Mouse (Mus musculus): ENCODE data around the gene Eme1. TPM values are rescaled to one million over a fixed set of nuclear protein-coding genes. Genes with fewer than 3 reads are reported as not detected.
"Not testable (repeated sequence)": the region's sequence is repeated elsewhere in the genome, so short reads cannot be mapped to it uniquely, and the experiment has no call there.

Gene Eme1
- polyA plus RNA-seq, 1 experiment from 2014 or later: 18.0 TPM

GRCm38 (mm10) chr11:94677607-94678145, 23.9 kb upstream of the Eme1 start:
- 33% methylated on average over 15 of the region's 15 CpGs for WGBS
- H3K4me1 ChIP-seq (replicated peaks): peaks cover 26% of the 10 kb centered on the region
- no peaks in the 10 kb centered on the region for H3K27me3 ChIP-seq (replicated peaks)
- peak overlapping the region; percentile 81 for H3K4me2 ChIP-seq (replicated peaks)
- no peaks in the 10 kb centered on the region for H3K9me3 ChIP-seq
- no peak; the same call in none of the 2 replicates for ATAC-seq
- H3K27ac ChIP-seq: 0 out of 2 replicates have a peak overlapping the region, but pooled peaks have one; percentile 23
- no peaks in the 10 kb centered on the region for H3K36me3 ChIP-seq
- H3K9ac ChIP-seq: 0 out of 2 replicates have a peak overlapping the region, but pooled peaks have one; percentile 23
- H3K4me3 ChIP-seq (replicated peaks): peak overlapping the region; percentile 92

DNA sequence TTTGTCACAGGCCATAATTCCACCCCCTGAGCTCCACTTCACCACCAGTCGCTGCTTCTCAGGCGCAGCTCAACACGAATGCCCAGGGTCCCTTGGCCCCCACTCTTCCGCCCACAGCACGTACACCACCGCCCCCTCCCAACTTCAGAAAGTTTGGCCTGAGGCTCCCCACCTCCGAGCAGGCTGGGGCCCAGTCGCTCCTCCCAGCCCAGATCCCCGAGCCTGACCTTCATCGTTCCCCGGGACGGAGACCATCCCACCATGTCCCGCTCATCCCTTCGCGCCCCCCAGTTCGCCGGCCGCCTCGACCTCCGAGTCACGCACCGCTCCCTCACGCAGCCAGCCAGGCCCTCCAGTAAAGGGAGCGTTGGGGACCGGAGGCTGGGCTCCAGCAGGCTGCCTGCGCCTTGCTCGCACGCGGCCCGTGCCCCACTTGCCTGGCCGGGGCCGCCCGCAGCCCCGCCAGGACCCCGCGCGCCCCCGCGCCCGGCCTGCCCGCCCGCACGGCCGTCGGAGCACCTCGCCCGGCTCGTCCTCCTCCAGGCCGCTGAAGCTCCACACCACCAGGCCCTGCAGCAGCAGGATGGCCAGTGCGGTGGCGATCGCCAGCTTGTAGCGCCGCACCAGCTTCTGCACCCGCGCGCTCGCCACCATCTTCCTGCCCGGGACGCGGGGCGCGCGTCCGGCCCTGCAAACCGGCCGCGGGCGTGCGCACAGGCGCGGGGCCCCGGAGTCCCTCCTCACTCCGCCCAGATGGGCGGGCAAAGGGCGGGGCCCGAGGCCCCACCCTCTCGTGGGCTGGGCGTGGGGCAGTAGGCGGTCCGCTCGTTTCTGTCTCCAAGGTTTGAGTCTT, 23.2 kb upstream of the Eme1 start, which contains the start of gene Xylt2:
TSS of gene Xylt2 (minus strand) at position 762 of the 853 bp plus-strand sequence.
- no peaks in the 10 kb centered on the region for H3K36me3 ChIP-seq
- peak within 1 kb of the TSS; percentile 98 for H3K9ac ChIP-seq
- peak within 1 kb of the TSS; percentile 81 for H3K4me2 ChIP-seq (replicated peaks)
- no peaks in the 10 kb centered on the region for H3K9me3 ChIP-seq
- H3K27ac ChIP-seq: peak within 1 kb of the TSS; percentile 89
- peak; percentile 97 for ATAC-seq
- H3K4me3 ChIP-seq (replicated peaks): peak within 1 kb of the TSS; percentile 92
- no peaks in the 10 kb centered on the region for H3K27me3 ChIP-seq (replicated peaks)
- H3K4me1 ChIP-seq (replicated peaks): peaks cover 26% of the 10 kb centered on the region
- under 1% methylated on average over 79 of the region's 82 CpGs for WGBS

DNA sequence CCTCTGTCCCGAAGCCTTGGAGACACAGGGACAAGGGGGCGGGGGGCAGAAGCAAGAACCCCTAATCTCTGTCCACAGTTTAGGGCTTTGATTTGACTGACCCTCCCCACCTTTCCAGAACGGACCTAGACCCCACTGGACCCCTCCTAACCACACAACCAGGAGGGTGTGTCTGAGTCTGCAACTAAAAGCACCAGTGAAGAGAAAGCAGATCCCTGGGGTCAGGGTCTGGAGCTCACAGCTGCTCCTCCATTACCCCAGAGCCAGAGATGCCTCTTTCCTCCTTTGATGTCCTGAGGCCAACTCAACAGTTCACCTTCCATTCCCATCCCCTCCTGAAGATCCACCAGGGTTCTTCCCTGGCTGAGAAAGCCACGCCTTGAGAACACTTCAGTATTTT, 22.5 kb upstream of the Eme1 start:
- no peak; the same call in 1 of the 2 replicates for ATAC-seq
- peak overlapping the region; percentile 92 for H3K4me3 ChIP-seq (replicated peaks)
- H3K36me3 ChIP-seq: no peaks in the 10 kb centered on the region
- H3K4me1 ChIP-seq (replicated peaks): peaks cover 26% of the 10 kb centered on the region
- peak overlapping the region; percentile 98 for H3K9ac ChIP-seq
- WGBS: 37% methylated on average over 4 of the region's 4 CpGs
- H3K4me2 ChIP-seq (replicated peaks): peak overlapping the region; percentile 81
- H3K27me3 ChIP-seq (replicated peaks): no peaks in the 10 kb centered on the region
- no peaks in the 10 kb centered on the region for H3K9me3 ChIP-seq
- H3K27ac ChIP-seq: peak overlapping the region; percentile 89; the same call in 1 of the 2 replicates

GRCm38 (mm10) chr11:94675446-94675845, 21.7 kb upstream of the Eme1 start:
- Histone ChIP-seq H3K4me1 (replicated peaks) (peaks cover 26% of the 10 kb centered on the region), H3K27ac (no peak overlapping the region), H3K36me3 (0 out of 2 replicates have a peak, but pooled peaks cover under 1% of the 10 kb centered on the region), H3K9ac (no peak overlapping the region), H3K4me2 (replicated peaks) (peak overlapping the region; percentile 81), H3K9me3 (no peaks in the 10 kb centered on the region), H3K27me3 (replicated peaks) (no peaks in the 10 kb centered on the region), H3K4me3 (replicated peaks) (no peak overlapping the region)
- no peak for ATAC-seq
- WGBS: 76% methylated on average over 5 of the region's 5 CpGs

DNA sequence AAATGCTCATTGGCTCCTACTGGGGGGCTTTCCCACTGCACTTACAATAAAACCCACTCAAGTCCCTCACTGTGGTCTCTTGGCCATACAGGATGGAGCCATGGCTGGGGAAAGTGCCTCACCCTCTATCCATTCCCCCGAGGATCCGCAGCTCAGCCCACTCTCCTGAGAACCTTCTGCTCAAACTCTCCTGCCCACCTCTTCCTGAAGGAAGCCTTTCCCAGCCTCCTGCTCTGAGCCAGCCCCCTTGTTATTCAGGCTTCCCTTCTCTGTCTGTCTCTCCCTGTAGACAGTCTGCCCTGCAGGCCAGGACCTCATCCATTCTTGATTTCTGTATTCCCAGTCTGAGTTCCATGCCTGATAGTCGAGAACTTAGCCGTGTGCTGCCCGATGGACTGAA, 21.2 kb upstream of the Eme1 start:
- WGBS: 78% methylated on average over 5 of the region's 5 CpGs
- Histone ChIP-seq H3K4me2 (replicated peaks) (no peak overlapping the region), H3K27me3 (replicated peaks) (no peaks in the 10 kb centered on the region), H3K4me1 (replicated peaks) (peaks cover 26% of the 10 kb centered on the region), H3K36me3 (0 out of 2 replicates have a peak, but pooled peaks cover 5% of the 10 kb centered on the region), H3K9ac (no peak overlapping the region), H3K27ac (no peak overlapping the region), H3K4me3 (replicated peaks) (no peak overlapping the region), H3K9me3 (no peaks in the 10 kb centered on the region)
- ATAC-seq: no peak

- Histone ChIP-seq H3K9ac (no peak overlapping the region), H3K27me3 (replicated peaks) (no peaks in the 10 kb centered on the region), H3K4me2 (replicated peaks) (no peak overlapping the region), H3K36me3 (peaks cover 45% of the 10 kb centered on the region), H3K4me1 (replicated peaks) (no peaks in the 10 kb centered on the region), H3K4me3 (replicated peaks) (no peak overlapping the region), H3K9me3 (no peaks in the 10 kb centered on the region), H3K27ac (no peak overlapping the region)
- WGBS: 94% methylated on average over 6 of the region's 6 CpGs
- no peak for ATAC-seq
These were observed 11.5 kb upstream of the Eme1 start for GRCm38 (mm10) chr11:94665281-94665680.

GRCm38 (mm10) chr11:94661344-94661743, 7.6 kb upstream of the Eme1 start:
- Histone ChIP-seq H3K27ac (no peak overlapping the region), H3K27me3 (replicated peaks) (no peaks in the 10 kb centered on the region), H3K9me3 (no peaks in the 10 kb centered on the region), H3K36me3 (peaks cover 44% of the 10 kb centered on the region), H3K4me3 (replicated peaks) (no peak overlapping the region), H3K4me1 (replicated peaks) (no peaks in the 10 kb centered on the region), H3K4me2 (replicated peaks) (no peak overlapping the region), H3K9ac (no peak overlapping the region)
- ATAC-seq: no peak
- WGBS: 47% methylated on average over 1 of the region's 1 CpGs

DNA sequence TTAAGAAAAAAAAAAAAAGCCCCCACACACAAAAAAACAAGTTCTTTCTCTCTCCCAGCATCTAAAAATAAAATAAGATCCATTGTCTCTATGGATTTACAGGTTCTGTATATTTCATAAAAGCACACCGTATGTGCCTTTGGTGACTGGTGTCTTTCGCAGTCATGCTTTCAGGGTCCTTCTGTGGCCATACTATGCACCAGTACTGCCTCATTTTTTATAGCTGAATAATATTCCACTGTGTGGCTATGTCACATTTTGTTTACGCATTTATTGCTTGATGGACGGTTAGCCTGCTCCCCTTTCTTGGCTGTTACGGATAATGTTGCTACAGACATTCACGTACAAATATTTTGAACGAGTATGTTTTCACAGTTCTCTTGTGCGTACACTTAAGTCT, 791 bp downstream of the Eme1 start:
- 45% methylated on average over 8 of the region's 8 CpGs for WGBS
- H3K4me1 ChIP-seq (replicated peaks): peaks cover 5% of the 10 kb centered on the region; the same call in 1 of the 2 replicates
- no peak for ATAC-seq
- no peak overlapping the region for H3K9ac ChIP-seq
- H3K27ac ChIP-seq: no peak overlapping the region
- H3K36me3 ChIP-seq: peaks cover 12% of the 10 kb centered on the region; the same call in 1 of the 2 replicates
- H3K4me3 ChIP-seq (replicated peaks): peak overlapping the region; percentile 63
- no peaks in the 10 kb centered on the region for H3K27me3 ChIP-seq (replicated peaks)
- peak overlapping the region; percentile 52 for H3K4me2 ChIP-seq (replicated peaks)
- no peaks in the 10 kb centered on the region for H3K9me3 ChIP-seq

GRCm38 (mm10) chr11:94651241-94651640, 2.5 kb downstream of the Eme1 start:
- peaks cover 20% of the 10 kb centered on the region; the same call in 1 of the 2 replicates for H3K36me3 ChIP-seq
- H3K9me3 ChIP-seq; H3K4me2 ChIP-seq (replicated peaks); H3K4me1 ChIP-seq (replicated peaks); H3K9ac ChIP-seq; H3K27me3 ChIP-seq (replicated peaks); H3K27ac ChIP-seq; H3K4me3 ChIP-seq (replicated peaks); ATAC-seq: not testable (repeated sequence)
- WGBS: 94% methylated on average over 7 of the region's 7 CpGs

DNA sequence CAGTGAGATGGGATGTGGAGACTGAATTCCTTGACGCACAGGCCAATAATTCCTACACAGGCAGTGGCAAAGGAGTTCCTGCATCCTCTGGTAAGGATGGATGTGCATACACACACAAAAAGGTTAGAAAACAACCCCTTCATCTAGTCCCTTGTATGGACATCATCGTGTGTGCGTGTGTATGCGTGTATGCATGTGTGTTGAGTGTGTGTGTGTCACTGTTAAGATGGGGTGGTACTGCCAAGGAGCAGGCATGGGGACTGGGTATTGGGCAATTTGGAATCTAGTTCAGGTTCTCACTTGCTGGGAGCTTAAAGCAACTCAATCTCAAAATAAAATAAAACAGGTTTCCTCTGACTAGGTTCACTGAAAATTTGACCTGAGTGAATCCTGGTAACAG, 7.3 kb downstream of the Eme1 start:
- WGBS: 95% methylated on average over 4 of the region's 4 CpGs
- H3K27me3 ChIP-seq (replicated peaks): no peaks in the 10 kb centered on the region
- ATAC-seq: no peak

DNA sequence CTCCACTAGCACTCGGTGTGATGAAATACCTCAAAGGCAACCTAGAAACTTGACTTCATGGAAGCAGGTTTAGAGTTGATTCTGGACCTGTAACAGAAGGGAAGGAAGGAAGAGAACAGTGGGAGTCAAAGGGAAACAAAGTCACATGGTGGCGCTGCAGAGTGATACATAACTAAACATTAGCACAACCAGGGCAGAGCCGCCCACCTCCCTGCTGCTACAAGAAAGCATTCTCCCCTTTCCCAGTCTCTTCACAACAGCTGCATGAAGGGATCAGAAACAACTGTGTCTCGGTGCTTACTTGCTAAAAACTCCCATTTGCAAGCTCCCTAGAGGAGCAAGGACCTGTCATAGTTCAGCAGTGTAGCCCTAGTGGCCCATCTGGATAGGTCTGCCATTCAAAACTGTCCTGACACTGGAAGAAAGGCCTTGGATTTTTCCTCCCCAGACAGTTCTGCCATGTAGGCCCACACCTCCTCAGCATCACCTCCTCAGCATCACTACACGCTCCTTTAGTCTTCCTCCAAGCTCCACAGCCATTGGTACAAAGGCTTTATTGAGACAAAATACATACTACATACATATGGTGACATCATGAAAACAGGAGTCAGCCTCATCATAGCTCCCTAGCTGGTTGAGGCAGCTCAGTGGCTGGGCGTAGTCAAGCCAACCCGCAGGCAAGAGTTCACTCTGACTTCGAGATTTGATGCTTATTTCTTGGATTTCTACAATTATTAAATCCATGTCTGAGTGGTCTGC, 9.1 kb downstream of the Eme1 start:
- no peak for ATAC-seq
- peaks cover 63% of the 10 kb centered on the region for H3K36me3 ChIP-seq

More for the DNA sequence above, 7.3 kb downstream of the Eme1 start:
- Histone ChIP-seq H3K27ac (no peak overlapping the region), H3K4me1 (replicated peaks) (no peaks in the 10 kb centered on the region), H3K9ac (no peak overlapping the region), H3K4me3 (replicated peaks) (no peak overlapping the region), H3K36me3 (peaks cover 55% of the 10 kb centered on the region), H3K4me2 (replicated peaks) (no peak overlapping the region), H3K9me3 (no peaks in the 10 kb centered on the region)

DNA sequence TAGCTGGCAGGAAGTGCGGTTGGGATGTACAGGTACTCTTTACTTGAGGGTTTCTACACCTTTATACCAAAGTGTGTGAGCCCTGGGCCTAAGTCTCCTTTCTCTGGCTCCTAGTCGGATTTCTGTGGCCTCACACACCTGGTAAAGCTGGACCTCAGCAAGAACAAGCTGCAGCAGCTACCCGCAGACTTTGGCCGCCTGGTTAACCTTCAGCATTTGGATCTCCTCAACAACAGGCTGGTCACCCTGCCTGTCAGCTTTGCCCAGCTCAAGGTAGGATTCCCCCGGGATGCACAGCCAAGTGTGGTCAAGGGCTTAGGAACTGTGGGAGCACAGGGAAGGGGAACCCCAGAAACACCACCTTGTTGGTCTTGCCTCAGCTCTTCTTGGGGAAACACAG, 19.3 kb downstream of the Eme1 start:
- Histone ChIP-seq H3K27me3 (replicated peaks) (no peaks in the 10 kb centered on the region), H3K9me3 (no peaks in the 10 kb centered on the region), H3K4me1 (replicated peaks) (peaks cover 10% of the 10 kb centered on the region; the same call in 1 of the 2 replicates), H3K27ac (no peak overlapping the region), H3K4me3 (replicated peaks) (no peak overlapping the region), H3K4me2 (replicated peaks) (no peak overlapping the region), H3K9ac (no peak overlapping the region), H3K36me3 (peaks cover 57% of the 10 kb centered on the region)
- WGBS: 86% methylated on average over 5 of the region's 5 CpGs
- ATAC-seq: no peak

More for the DNA sequence above, 9.1 kb downstream of the Eme1 start:
- no peak overlapping the region for H3K4me3 ChIP-seq (replicated peaks)
- no peaks in the 10 kb centered on the region for H3K4me1 ChIP-seq (replicated peaks)
- H3K27ac ChIP-seq: no peak overlapping the region
- 89% methylated on average over 8 of the region's 8 CpGs for WGBS
- H3K9ac ChIP-seq: no peak overlapping the region
- no peaks in the 10 kb centered on the region for H3K27me3 ChIP-seq (replicated peaks)
- no peaks in the 10 kb centered on the region for H3K9me3 ChIP-seq
- H3K4me2 ChIP-seq (replicated peaks): no peak overlapping the region
